Mouse (Mus musculus) frontal cortex, adult 2 months (tissue): ENCODE measurements at regions not wholly inside any gene's neighbourhood (a gene's known extent, or its start where the extent isn't known, plus 50 kb on each side); places are given as distances from the start of the nearest gene placed in this dataset.
A peak's percentile ranks its signal among the peaks of the same experiment; 100 is the strongest.
"Not testable (repeated sequence)": the region's sequence is repeated elsewhere in the genome, so short reads cannot be mapped to it uniquely, and the experiment has no call there.

Experiments used
- DNase-seq, 2 experiments: peaks; one replicate each; pipeline ENCODE4 v3.0.0; 2022; ENCODE audit warnings: low spot score in 1 of 2; ENCODE audit errors: extremely low spot score in 1 of 2

DNA sequence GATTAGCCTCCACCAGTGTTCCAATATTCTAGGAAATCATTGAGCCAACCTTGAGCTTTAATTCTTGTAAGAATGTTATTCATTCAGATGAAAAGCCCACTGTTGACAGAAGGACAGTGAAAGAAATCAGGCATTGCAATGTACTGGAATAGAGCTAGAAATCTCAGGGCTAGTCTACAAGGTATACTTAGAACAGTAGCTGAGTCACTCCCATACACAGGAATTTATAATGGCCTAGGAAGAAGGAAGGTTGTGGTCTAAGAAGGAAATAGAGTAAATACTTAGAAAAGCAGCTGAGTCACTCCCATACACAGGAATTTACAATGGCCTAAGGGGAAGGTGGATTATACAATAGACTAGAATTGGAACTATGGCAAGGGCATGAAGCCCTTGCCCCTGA is 174.6 kb downstream of the Fam181b start:
- not testable (repeated sequence) for DNase-seq

DNA sequence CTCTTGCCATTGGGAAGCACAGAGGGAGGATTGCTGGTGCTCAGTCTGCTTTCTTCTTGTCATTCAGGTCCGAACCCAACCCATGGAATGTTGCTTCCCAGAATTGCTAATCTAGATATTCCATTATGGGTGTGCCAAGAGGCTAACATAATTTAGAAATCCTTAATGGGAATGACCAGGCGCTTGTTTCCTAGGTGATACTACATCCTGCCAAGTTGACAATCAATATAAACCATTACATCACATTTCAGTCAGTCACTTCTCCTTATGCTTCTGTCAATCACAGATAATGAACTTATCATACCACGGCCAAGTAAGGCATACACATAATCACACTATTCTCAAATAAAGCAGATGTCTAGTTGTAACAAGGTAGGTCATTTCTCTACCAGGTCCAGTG is 206.1 kb downstream of the Fam181b start:
- DNase-seq: no peak

DNA sequence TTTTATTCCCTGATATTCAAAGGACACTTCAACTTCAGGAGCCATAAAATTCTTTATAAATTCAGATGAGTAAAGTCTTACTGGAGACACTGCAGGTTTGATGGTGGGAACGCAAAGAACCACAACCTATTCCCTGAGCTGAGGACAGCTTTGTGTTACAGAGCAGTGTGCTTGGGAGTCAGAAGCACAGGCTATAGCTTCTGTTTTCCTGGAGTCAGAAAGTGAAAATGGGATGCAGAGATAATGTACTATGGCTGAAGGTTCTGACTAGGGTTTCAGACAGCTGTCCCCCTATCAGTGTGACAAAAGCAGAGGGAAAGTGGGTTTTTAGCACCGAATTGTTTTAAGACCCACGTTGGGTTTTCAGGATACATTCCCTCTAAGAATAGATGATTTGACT is 211.8 kb downstream of the Fam181b start:
- no peak for DNase-seq

DNA sequence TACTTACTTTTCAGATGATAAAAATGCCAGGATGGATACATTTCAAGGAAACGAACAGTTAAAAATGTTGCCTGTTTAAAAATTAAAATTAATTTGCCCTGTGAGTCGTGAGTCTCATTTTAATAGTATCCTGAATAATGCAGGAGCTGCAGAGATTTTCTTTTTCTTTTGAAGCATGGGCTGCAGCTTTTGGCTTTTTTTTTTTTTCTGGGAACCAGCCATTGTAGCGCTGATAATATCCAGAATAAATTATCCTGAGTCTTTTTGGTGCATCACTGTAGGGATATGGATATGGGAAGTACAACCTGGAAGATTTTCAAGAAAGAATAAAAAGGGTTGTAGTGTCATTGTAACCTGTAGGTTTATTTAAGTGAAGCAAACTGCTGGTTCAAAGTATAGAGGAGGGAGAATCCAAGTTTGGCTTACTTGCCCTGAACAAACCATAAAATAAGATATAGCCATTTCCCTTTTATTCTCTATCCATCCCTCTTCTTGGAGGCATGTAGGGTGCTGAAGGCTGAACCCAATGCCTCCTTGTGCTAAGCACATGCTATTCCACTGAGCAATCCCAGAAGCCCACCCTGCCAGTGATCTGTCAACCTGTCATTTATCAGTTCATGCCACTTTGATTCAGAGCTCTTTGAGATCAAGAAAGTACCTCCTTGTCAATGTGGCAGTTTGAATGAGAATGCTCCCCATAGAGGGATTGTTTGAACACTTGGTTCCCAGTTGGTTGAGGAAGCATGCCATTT is 212.5 kb downstream of the Fam181b start:
- DNase-seq: no peak

DNA sequence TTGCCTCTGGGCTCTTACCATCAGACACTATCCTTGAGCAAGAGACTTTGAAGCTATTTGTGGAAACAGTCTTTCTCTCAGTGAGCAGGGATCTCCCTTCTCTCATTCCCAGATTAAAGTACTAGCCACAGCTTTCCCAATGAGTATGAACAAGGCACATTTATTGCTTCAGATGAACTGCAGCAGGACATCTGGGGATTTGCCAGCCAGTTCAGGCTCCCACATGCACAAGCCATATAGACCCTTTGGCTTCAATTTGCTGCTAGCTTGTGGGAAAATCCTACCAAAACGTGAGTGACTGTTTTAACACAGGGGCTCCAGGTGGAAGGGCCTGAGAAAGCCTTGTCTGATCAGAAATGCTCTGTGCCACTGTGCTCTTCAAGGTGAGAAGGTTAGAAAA is 233.1 kb downstream of the Fam181b start:
- no peak for DNase-seq

DNA sequence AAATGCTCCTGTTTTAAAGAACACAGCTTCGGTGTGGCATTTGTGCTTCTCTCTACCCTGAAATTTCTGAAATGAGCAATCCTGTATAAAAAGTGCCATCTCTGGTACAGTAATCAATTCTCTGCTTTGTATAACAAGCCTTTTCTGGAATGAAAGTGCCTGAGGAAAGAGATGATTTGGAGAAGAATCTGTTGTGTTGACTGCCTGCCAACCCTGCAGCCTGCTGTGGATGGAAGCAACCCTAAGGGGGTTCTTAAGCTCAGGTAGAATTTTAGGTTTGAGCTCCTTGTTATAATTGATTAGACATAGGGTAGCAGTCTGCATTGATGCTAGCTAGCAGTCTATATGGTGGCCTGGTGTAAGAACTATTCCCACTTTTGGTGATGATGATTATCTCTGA is 251.7 kb downstream of the Fam181b start:
- no peak for DNase-seq

DNA sequence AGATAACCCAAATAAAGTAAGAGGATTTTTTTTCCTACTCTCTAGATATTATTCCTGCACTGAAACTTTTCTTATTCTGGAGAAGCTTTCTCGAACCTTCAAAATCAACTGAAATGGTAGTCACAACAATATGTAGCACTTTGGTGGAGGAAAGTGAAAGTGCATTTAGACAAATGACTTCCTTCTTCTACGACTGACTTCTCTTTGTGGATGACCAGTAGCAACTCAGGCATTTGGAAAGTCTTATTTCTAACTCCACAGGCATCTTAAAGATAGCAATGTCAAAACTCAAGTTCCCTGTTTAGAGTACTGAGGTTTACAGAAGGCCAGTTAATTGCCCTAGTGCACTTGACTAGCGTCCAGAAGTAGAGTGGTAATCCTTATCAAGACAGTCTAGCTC is 252.5 kb downstream of the Fam181b start:
- DNase-seq: no peak

DNA sequence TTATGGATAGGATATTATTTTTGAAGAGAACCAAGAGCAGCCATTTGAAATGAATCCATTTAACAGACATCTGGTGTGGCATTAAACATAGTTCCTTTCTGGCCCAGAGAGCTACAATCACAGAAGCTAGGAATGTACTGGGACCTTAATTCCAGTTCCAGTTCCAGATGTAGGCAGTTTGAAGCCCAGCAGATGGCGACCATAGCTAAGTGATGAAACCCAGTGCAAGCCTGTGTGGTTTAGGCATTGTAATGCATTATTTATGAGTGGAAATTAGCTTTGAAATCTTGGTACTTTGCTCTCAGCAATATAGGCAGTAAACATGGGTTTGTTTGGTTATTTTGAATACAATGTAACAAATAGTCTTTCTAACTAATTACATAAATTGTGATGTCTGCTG is 256.8 kb downstream of the Fam181b start:
- peak; percentile 15 to 71 for DNase-seq
